Mouse (Mus musculus) embryo, embryonic 10 days (tissue): ENCODE data around the gene Ndst4.

Experiments used
- DNase-seq: peaks from one replicate; pipeline ENCODE4 v3.0.0-alpha.2; 2015; ENCODE audit warnings: low spot score

Ndst4 gene

DNA sequence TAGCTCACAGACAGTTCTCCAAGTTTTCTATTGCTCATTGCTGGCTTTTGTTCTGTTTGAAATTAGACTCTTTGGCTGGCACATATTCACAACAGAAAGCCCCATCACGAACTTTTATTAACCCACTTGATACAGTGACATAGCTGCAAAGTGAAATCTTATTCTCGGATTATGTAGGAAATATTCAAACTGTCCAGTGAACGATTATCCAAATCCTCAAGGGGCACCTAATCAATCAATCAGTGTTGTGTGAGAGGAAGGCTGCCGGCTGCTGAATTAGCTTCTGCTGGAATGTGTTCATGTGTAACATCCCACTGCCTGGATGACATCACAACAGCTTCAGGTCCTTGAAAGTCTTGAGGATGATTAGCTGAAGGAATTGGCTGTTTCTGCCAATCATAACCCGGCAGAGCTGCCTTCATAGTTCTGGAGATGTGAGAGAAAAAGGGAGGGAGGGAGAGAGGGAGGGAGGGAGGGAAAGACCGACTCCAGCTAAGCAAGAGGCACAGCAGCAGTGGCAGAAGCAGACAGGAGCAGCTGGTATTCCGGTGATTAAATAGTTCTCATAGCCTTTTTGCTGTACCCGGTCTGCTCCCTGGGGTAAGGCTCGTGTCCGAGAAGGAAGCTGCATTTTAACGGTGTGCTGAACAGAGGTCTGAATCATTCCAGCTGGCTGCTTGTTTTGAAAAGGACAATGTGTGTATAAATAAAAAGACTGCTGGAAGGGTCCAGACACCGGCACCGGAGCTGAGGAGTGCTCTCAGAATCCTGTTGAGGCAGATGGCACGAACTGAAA lies at the start of gene Ndst4:
Ndst4 (plus strand) TSS at position 476 of the 796 bp plus-strand sequence.
- DNase-seq: peak; percentile 68

DNA sequence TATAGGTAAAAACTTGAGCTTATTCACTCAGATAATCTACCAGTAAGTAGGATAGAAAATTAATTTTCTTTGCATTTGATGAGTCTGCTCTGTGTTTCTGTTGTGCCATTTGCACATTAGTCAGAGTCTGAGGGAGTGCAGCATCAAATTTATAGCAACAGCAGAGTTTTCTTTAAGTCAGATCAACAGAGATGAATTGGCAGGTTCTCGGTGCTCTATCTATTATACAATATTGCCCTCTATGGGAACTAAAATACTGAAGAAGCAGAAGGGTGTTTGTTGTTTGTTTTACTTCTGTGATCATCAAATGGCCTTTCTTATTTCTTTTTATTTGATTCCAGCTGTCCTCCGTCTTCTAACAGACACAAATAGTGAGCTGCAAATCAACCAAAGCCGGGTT lies 6.4 kb upstream of the Ndst4 start:
- DNase-seq: no peak

DNA sequence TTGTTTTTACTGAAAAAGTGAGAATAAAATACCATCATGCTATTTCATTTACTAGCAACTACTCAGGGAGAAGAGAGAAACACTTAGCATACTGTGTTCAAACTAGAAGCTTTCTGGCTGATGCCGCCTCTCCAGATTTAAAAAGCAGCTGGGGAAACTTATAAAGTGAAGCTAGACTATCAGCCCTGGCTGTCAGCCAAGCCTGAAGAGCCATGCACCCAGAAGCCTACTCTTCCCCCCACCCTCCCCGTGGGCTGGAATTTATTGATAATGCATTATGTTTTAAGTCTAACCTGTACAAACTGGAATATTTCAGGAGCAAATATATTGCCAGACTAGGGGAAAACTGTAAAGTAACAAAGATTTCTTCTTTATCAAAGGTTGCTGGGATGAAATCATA lies 2.6 kb downstream of the Ndst4 start:
- DNase-seq: no peak

DNA sequence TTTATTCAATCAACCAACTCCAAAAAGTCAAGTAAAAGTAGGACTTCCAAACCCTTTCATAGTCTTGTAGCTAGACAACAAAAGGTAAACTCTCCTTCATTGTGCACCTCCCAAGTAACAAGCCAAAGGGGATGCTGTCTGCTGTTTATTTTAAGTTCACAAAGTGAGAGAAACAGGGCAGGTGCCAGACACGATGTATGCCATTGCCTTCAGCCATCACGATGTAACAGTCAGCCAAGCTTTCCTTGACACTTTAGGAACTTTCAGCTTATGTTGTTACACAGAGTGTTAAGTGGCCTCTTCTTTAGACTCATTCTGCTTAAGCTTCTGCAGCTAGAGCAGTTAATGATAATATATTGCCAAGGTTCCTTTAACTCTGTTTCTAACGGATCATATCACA lies 3.1 kb downstream of the Ndst4 start:
- DNase-seq: no peak

DNA sequence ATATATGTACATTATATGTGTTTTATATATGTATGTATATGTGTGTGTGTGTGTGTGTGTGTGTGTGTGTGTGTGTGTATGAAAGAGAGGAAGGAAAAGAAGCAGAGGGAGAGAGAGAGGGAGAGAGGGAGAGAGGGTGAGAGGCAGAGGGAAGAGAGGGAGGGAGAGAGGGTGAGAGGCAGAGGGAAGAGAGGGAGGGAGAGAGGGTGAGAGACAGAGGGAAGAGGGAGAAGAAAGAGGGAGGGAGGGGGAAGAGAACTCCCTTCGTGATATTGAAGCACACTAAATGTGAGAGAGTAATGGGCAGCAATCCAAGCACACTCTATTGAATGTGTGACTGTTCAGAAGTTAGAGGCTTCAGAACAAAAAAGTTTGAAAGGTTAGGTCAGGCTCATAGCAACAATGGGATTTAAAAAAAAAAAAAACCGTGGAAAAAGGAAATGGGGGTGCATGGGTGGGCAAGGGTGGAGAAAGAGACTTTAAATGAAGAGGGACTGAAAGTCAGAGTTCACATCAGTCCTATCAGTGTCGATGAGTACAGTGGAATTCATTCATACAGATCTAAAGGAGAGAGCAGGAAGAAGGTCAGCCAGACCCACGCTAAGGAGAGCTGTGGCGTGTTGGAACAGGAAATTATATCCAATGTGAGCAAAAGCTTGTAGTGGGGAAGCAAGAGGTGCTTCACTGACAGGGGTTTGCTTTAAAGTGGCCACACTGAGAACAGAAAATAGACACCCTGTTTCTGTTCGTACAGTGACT lies 63.2 kb downstream of the Ndst4 start:
- no peak for DNase-seq

DNA sequence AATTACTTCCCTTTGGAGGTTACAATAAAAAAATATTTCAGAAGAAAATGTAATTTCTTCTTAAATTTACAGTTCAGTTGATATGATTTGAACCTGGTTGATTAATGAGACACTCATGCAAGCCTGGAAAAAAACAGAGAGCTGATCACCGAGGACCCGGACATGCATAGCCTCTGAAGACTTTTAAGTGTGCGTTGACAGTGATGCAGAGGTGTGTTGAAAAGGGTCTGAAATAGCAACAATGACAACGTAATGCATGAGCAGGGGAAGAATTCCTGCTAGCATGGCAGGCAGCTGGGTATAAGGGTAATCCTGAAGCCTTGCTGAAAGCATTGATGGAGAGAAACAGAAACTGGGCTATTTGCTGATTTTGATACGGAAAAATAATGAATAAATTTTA lies 106.2 kb downstream of the Ndst4 start:
- DNase-seq: no peak

DNA sequence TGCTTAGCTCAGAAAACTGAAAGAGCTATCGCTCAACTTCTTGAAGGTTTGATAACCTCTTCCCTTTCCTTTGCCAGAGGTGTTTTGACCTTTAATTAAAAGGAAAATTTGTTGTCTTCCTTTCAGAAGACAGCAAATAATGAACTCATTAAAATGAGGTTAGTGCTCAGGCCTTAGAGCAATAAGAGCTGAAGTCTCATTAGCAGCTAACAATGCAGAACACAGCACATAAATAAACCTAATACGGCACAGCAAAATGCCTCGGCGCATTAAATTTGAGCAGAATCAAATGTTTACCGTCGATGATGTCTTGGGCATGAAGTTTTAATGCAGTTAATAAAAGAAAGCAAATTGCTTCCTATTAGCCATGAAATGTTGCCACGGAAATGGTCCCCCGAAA lies 129.5 kb downstream of the Ndst4 start:
- DNase-seq: no peak

DNA sequence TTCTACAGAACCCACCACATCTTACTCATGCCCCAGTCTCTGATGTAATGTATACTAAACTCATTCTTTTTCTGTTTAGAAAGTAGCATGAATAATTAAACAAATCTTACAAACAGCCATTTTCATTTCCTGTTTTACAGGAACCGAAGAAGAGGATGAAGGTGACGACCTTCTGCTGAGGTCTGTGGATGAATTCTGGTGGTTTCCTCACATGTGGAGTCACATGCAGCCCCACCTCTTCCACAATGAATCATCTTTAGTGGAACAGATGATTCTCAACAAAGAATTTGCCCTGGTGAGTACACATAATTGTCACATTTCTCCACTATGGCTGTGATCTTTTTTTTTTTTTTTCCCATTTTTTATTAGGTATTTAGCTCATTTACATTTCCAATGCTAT lies 166.7 kb downstream of the Ndst4 start:
- DNase-seq: no peak

DNA sequence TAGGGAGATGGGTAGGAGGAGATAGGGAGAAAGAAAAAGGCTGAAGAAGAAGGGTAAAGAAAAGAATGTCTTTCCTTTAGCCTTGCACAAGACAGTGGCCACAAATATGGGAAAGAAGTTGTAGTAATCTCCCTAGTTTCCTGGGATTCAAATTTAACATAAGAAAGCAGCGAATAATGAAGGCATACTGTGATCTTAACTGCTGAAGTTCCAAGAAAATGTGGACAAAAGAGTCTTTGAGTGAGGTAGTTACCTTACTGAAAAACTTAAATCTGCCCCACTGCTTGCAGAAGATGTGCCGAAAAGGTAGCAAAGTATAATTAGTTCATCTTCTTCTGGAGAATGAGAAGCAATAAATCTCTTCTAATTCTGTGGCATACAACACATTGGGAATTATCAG lies 228.4 kb downstream of the Ndst4 start:
- DNase-seq: no peak

DNA sequence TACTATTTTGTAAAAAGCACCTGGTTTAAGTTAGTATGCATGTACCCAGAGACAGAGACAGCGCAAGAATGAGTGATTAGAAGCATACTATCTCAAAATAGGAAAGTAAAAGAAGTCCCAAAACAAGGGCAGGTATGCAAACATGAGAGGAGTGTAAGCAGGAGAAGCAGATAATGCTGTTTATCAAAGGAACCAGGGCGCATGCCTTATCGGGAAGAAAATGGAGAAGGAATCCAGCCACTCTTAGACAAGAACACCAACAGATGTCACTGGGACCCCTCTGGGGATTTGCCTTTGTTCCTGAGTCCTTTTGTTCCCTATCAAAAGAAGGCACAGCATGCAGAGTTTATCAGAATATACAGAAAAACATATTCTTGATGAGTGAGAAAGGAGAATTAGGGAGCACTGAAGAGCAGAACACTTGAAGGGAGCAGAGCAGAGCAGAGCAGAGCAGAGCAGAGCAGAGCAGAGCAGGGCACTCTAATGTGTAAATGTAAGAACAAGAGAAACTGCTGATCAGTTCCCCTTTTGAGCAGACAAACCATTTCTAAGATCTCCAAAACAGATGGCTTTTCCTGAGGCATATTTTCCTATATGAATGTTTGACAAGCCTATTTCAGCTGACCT lies 251.2 kb downstream of the Ndst4 start:
- no peak for DNase-seq

DNA sequence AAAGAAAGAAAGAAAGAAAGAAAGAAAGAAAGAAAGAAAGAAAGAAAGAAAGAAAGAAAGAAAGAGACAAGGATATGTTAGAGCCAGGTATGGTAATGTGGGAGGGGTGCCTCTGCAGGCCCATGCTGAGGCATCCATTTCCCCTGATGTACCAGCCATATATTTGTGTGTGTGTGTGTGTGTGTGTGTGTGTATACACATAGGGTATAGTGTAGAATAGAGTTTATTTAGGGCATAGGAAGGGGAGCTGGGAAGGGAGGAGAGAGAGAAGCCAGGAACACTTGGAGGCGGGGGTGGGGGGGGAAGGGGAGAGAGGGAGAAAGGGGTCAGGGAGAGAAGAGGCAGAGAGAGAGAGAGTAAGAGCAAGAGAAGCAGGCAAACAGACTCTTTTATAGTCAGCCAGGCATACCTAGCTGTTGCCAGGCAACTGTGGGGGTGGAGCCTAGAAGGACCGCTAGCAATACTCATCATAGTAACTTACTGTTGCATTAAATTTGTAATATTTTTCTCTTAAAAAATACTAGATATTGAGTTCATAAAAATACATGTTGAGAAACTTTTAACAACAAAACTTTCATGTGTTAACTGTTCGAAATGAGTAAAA lies 256.3 kb downstream of the Ndst4 start:
- peak; percentile 30 for DNase-seq

DNA sequence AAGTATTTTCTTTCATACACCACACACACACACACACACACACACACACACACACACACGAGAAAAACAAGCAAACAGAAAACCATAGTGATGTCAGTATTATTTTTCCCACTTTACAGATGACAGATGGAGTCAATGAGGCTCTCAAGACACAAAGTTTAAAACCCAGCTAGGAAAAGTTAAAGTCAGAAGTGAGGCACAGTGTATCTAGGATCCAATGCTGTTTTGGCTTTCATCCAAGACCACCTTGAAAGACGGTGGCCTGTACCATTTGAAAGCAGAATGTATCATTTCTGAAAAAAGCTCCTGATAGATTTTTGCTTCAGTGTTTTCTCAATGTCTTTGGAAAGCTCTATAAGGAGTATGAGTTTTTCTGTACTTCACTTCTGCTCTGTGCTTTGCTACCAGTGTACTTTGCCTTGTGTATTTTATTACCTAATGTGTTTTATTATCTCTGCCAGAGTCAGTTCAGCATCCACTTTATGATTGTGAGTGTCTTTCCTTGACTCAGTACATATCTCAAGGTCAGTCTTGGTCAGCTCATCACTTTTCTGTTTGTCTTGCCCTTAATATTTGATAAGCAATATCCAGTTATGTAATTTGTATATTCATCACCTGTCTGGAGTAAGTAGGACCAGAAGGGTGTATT lies 257.1 kb downstream of the Ndst4 start:
- DNase-seq: no peak

DNA sequence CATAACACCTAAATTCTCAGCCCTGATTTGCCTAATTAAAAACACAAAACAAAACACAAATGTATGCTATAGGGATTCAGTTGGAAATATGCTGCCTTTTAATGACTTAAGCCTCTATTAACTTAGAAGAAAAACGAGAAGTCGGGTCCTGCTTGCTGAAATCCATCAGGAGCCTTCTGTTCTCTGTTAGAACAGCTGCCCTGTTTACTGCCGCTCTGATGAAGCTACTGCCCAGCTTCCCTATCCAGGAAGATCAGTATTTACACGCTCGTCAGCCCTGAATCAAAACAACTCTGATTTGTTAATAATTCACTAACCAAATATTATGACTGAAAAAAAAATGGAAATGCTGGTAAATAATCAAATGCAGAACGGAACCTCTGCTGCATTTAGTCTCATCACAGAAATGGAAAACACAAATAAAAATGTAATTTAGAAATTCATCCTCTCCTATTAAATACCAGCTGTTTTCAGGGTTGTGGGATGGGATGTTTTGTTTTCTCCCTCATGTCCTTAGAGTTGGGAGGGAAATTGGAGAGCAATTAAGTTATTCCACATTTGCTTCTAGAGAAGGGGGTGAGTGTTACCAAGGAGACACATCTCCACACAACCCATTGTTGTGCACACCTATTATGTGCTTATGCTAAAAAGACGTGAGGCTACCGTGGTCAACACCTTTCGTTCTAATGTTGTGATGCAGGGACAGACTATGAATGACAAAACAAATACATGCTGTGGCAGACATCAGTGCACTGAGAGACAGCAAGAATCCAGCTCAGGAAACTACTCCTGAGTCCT lies 270.3 kb downstream of the Ndst4 start:
- DNase-seq: no peak

DNA sequence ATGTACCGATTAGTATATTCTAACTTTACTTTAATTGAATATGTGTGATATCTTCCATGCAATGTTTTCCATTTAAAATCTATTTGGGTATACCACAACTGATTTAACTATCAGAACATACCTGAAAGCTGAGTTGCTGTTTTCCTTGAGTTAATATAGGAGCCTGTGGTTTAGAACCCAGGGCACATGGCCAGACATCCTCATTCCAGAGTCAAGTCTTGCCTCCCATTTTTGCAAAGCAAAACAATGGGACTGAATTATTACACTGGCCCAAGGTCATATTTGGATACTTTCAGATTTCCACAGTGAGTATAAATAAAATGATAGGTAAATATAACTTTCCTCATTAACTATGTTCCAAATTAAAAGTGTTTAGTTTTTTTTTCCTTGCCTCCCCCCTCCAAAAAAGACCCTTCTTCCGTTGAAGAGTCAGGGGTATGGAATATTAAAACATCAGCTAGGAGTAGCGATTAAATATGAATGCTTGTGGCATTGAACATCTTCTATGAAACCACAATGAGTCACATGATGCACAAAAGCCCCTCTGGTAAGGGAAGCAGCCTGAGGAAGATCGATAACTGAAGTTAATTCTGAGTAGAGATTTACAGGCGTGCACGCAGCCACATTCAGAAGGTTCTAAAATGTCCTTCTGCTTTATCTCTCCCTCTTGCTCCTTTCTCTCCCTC lies 271.5 kb downstream of the Ndst4 start:
- no peak for DNase-seq

DNA sequence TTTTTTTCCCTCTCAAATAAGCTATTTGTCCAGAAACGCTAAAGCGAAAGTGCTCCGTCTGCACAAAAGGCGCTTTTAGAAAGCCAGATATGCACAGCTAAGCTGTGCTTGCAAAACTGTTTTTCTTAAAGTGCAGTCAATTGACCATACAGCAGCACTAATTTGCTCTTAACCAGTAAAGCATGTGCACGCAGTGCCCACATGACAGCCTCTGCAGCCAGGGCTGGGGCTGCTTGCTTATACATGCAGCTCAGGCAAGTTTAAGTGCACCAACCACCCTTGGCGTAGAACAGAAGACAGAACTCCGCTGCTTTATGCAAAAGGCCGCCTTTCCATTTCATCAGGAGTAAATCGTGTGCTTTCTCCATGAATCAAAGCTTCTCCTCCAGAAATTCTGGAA lies 275.0 kb downstream of the Ndst4 start:
- DNase-seq: no peak

DNA sequence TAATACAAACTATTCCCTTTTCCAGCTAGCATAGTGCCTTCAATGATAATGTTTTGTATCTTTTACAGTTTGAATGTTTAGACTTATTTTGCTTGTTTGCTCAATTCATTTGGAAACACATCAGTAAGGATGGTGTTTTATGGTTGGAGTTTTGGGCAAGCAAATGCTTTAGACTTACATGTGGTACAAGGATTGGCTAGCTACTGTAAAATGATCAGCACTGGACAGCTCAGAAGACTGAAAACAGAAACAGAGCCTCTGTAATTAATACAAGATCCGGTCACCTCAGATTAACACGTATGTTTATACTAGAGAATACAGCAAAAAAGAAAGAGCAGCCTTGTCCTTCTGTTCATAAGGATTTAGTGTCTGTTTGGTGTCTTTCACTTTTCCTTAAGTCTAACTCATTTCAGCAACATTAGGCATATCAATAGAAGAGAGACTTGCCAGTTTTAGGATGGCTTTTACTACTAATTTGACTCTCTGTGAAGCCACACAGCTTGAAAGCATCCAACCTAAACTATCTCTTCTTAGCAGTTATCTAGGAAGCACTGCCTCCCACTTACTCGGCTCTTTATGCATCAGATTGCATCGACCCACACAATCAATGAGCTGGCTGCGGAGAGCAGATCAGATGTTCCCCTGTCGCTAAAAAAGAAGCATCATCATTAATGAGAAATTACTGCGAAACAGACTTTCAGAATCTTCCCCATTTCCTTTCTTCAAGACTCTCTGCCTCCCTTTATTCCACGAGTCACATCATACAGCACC lies 279.8 kb downstream of the Ndst4 start:
- DNase-seq: no peak

DNA sequence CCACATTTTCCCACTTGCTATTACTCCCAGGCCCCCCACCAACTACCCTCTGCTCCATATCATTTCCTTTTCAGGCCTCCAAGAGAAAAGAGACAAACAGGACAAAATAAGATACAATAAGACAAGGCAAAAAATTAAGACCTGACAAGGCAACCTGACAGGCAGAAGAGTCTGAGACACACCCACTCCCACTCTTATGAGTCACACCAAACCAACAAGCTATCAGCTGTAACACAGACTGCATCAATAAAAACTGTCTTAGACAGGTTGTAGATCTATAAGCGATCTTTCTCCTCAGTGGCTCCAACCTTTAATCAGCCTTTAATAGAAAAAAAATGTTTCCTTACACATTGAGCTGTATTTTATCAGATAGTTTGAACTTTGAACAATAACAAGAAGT lies 280.7 kb downstream of the Ndst4 start:
- DNase-seq: no peak

DNA sequence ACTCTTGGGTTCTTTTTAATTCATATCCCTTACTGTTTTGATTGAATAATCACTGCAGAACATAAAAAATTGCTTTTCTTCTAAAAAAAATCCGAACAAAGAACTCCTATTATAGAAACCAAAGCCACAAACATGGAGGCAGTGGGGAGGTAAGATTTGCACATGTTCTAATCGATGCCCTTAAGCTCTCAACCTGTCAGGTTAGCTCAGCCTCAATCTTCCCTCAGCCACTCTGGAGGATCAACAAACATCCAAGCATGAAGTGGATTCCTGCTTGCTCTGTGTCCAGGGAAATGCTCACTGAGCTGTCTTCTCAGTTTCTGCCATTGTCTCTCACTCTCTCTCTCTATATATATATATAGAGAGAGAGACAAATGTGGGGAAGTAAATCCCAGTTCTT lies 283.7 kb downstream of the Ndst4 start:
- DNase-seq: no peak

DNA sequence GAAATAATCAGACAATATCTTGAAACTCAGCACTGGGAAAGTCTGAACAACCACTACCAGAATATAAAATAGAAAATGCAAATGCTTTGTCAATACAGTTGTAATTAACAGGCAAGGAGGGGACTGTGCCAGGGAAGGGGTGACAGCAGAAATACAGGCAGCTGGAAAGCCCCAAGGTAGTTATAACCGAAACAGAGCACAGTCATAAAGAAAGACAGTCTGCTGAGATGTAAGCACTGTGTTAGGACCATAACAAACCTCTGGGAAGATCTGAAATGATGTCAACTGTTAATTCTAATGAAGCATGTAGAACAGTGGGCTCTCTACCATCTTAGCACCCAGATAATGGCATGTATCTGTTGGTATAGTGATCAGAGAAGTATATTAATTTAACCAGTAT lies 287.1 kb downstream of the Ndst4 start:
- DNase-seq: no peak

DNA sequence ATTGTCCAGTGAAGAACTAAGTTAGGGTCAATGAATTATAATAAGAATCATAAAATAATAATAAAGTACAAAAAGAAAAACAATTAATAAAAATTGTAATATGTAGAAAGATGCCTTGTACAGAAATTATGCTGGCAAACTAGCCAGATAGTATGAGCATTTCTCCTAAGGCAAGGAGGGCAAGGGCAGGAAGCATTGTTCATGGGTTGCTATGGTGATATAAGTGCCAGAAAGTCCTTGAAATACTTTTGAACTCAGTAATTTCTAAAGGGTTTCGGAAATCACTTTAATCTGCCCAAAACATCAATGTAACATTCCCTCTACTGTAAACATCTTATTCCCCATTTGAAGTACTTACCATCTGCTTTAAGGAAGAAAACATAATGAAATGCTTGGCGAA lies 319.1 kb downstream of the Ndst4 start:
- DNase-seq: no peak
